Mouse (Mus musculus) bone marrow, adult 2 months (tissue): ENCODE measurements at regions not wholly inside any gene's neighbourhood (a gene's known extent, or its start where the extent isn't known, plus 50 kb on each side); places are given as distances from the start of the nearest gene placed in this dataset.

Source experiments
- H3K27ac ChIP-seq: fragments of 200-500 bp; 2 replicates; pipeline ENCODE4 v1.5.1; 2012; ENCODE audit warnings: low read depth, mild to moderate bottlenecking, control low read depth, inconsistent platforms, low read length; ENCODE audit not compliant: control insufficient read depth, poor library complexity, insufficient read depth
- H3K4me1 ChIP-seq: fragments of 200-500 bp; 2 replicates; pipeline ENCODE4 v1.6.1; 2011; ENCODE audit warnings: low read length; ENCODE audit not compliant: control insufficient read depth, insufficient read depth
- H3K4me3 ChIP-seq: fragments of 200-500 bp; replicated peaks from 2 replicates; pipeline ENCODE3; 2011; ENCODE audit warnings: mild to moderate bottlenecking, low read depth, low read length, control low read depth; ENCODE audit not compliant: control insufficient read depth
- CTCF ChIP-seq: fragments of 200-500 bp; IDR thresholded peaks from 2 replicates; pipeline ENCODE4 v1.5.1; 2011; ENCODE audit warnings: low read length, control low read depth; ENCODE audit not compliant: control insufficient read depth, insufficient read depth
- POLR2A ChIP-seq: fragments of 200-500 bp; IDR thresholded peaks from 2 replicates; pipeline ENCODE4 v1.6.1; 2011; ENCODE audit warnings: low read depth, mild to moderate bottlenecking, control low read depth, low read length, borderline replicate concordance; ENCODE audit not compliant: control insufficient read depth
- WGBS: fragments of 180-500 bp; shearing (Covaris S2); methylation state at CpG from one replicate; pipeline ENCODE4 v1.1.7; 2018; 5-methylcytosine and 5-hydroxymethylcytosine counted together

DNA sequence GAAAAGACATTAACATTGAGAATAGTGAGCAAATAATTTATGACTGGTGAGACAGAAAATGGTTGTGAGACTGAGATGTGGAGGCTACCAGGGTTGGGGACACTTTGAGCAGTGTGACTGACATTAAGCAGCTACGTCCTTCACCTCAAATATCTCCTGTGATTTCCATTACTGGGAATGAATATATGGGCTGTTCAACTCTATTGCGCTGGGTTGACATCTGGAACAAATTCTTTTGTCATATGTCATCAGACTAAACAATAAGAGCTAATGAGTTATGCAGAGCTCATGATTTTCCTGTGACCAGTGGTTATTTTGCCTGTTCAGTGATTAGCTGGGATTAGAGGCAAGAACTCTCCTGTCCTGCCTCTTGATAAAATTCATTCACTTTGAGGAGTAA, 593.9 kb upstream of the Castor2 start:
- no peaks in the 10 kb centered on the region; the same call in 1 of the 2 replicates for H3K4me1 ChIP-seq
- TF ChIP-seq POLR2A, result no peak
- no peak for TF ChIP-seq CTCF
- WGBS, result 66% methylated on average over 2 of the region's 2 CpGs
- no peak overlapping the region for H3K4me3 ChIP-seq
- no peak overlapping the region for H3K27ac ChIP-seq

DNA sequence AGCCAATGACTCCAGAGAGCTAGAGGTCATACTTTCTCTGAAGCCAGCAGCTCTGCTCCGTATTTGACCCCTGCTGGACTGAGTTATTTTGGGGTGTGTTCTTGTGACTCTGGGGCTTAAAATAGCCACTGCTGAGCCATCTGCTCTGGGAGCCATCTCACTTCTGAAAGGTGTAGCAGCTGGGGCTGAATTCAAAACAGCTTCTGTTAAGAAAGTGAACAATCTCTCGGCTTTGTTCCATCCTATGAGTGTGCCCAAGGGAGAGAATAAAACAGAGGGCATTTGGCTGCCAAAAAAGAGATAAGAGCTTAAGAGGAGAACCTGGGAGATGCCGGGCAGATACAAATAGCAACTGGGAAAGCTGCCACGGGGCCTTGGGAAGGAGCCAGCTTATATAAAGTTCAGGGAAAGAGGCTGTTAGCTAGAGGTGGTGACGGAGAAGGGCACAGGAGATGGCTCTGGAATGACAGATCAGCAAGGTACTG, 611.7 kb upstream of the Castor2 start:
- WGBS, result 70% methylated on average over 5 of the region's 5 CpGs
- TF ChIP-seq POLR2A (no peak), CTCF (no peak)
- Histone ChIP-seq H3K4me3 (no peak overlapping the region), H3K27ac (no peak overlapping the region), H3K4me1 (no peaks in the 10 kb centered on the region)

GRCm38 (mm10) chr5:133482291-133483086, 617.0 kb upstream of the Castor2 start:
- TF ChIP-seq CTCF (no peak), POLR2A (no peak)
- no peaks in the 10 kb centered on the region for H3K4me1 ChIP-seq
- H3K27ac ChIP-seq, result no peak overlapping the region
- no peak overlapping the region for H3K4me3 ChIP-seq
- 77% methylated on average over 14 of the region's 14 CpGs for WGBS

DNA sequence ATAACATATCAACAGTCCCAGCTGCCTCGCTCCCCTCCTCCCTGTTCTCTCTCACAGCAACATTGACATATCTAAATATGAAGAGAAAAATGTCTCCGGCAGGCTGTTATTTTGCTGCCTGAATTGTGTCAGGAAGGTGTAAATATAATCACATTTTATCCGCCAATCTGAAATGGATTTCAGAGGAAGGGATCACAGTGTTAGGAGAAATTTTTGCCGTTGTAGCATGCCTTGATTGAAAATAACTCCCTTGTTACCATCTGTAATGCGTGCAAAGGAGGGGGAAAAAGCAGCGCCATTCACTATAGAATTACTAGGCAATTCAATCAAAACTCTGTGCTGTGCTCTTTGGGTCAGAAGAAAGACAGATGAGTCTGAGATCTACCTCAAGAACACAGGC, 620.3 kb upstream of the Castor2 start:
- no peak overlapping the region for H3K4me3 ChIP-seq
- no peaks in the 10 kb centered on the region for H3K4me1 ChIP-seq
- no peak overlapping the region for H3K27ac ChIP-seq
- no peak for TF ChIP-seq CTCF
- 75% methylated on average over 6 of the region's 6 CpGs for WGBS

GRCm38 (mm10) chr5:133453349-133454049, 646.0 kb upstream of the Castor2 start:
- WGBS, result 80% methylated on average over 7 of the region's 7 CpGs
- Histone ChIP-seq H3K4me3 (no peak overlapping the region), H3K27ac (no peak overlapping the region), H3K4me1 (no peaks in the 10 kb centered on the region)
- TF ChIP-seq POLR2A (no peak), CTCF (no peak)

DNA sequence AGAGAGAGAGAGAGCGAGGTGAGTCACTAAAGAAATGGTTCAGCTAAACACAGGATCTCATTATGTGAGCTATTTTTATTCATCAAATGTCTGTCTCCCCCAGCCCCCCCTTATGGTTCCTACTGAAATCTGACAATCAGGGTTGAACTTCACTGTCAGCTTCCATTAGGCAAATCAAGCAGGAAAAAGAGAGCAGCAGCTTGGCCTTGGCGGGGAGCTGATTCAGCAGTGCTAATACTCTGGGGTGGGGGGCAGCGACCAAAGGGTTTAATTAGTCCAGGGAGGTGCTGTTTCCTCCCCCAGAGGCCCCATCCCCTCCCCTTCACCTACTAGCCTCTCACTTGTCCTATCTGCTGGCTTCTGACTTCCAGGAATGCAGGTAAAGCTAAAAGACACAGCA, 649.6 kb upstream of the Castor2 start:
- no peaks in the 10 kb centered on the region for H3K4me1 ChIP-seq
- no peak for TF ChIP-seq CTCF
- no peak for TF ChIP-seq POLR2A
- no peak overlapping the region for H3K4me3 ChIP-seq
- no peak overlapping the region for H3K27ac ChIP-seq
- 86% methylated on average over 3 of the region's 3 CpGs for WGBS

- H3K27ac ChIP-seq, result no peak overlapping the region
- no peak for TF ChIP-seq CTCF
- TF ChIP-seq POLR2A, result no peak
- WGBS, result 38% methylated on average over 1 of the region's 1 CpGs
Measured at GRCm38 (mm10) chr5:133400826-133401225, 698.7 kb upstream of the Castor2 start.

GRCm38 (mm10) chr5:133389896-133390295, 709.6 kb upstream of the Castor2 start:
- 76% methylated on average over 4 of the region's 4 CpGs for WGBS
- no peak for TF ChIP-seq CTCF
- no peak for TF ChIP-seq POLR2A
- no peaks in the 10 kb centered on the region for H3K4me1 ChIP-seq
- no peak overlapping the region for H3K4me3 ChIP-seq
- no peak overlapping the region for H3K27ac ChIP-seq

More at GRCm38 (mm10) chr5:133400826-133401225, 698.7 kb upstream of the Castor2 start:
- H3K4me1 ChIP-seq, result no peaks in the 10 kb centered on the region
- no peak overlapping the region for H3K4me3 ChIP-seq
